In genomic region chr16:60800746-60801145, GRCm38 (mm10) we compare ENCODE assay signal across 21 mouse cellular contexts.
"Had no signal": no experiment of that assay in that cellular context is flagged by ENCODE, and none has a peak within 500 bp of the region (broad histone marks: within the 10 kb centered on the region; RNA-seq: fewer than 3 reads in every experiment).

No protein-coding gene starts in this region.

- ATAC-seq: forebrain, embryonic 13.5 days; forebrain, embryonic 14.5 days; forebrain, embryonic 15.5 days; forebrain, embryonic 16.5 days; forebrain, postnatal 0 days had no signal

- DNase-seq: cerebellum, adult 8-10 months; cerebellum, adult 9-10 months; cerebellum, adult 9-11 months; cerebellum, postnatal 10 days; cerebellum, postnatal 14 days; cerebellum, postnatal 25 days; cerebellum, postnatal 36 days; embryo, embryonic 11 days; forebrain, postnatal 0 days; gastrocnemius, adult 2 months; gastrocnemius, postnatal 10 days; gastrocnemius, postnatal 14 days; gastrocnemius, postnatal 25 days; gastrocnemius, postnatal 36 days; heart, adult 11 months; heart, adult 18-20 months; heart, adult 2 months had no signal
